Mouse (Mus musculus) G1E (cell line): ENCODE measurements around the gene Arl5c.

Experiments
- CTCF ChIP-seq: IDR thresholded peaks from 2 replicates; pipeline ENCODE4 v1.5.1; 2012; ENCODE audit warnings: low read depth, low read length, inconsistent platforms, mixed read lengths
- GATA1 ChIP-seq: IDR thresholded peaks from 2 replicates; pipeline ENCODE4 v1.6.1; 2012; ENCODE audit warnings: borderline replicate concordance, low read length, inconsistent platforms, mixed read lengths
- POLR2AphosphoS5 ChIP-seq: IDR thresholded peaks from 2 replicates; pipeline ENCODE4 v1.6.1; 2012; ENCODE audit warnings: low read depth, low read length, inconsistent platforms; ENCODE audit not compliant: insufficient replicate concordance
- TAL1 ChIP-seq: conservative IDR thresholded peaks from 2 replicates; pipeline ENCODE4 v1.6.1; 2012; ENCODE audit warnings: low read depth, low read length, inconsistent platforms, mixed read lengths

DNA sequence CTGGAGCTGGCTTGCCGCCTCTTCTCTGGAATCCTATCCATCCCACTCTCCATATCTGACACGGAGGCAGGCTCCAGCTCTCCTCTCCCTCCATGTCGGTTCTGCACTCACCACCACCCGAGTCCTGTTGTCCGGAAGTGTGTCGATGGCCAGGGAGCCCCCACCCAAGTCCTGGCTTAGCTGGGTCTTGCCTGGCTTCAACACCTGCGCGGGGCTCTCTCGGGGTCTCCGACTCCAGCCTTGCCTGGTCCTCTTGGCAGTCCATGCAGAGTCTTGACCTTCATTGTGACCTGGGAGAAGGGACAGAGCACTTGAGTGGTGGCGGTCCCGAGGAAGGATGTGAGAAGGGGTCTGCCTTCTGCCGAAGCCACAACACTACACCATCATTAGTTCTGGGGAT lies 17.6 kb downstream of the Arl5c start:
- TF ChIP-seq CTCF (no peak), GATA1 (no peak), TAL1 (no peak), POLR2AphosphoS5 (no peak)
